Mouse (Mus musculus) cerebellum, adult 9-11 months (tissue): ENCODE measurements around the gene Erbb3.

ENCODE experiments used
- DNase-seq: peaks from one replicate; pipeline ENCODE4 v3.0.0; 2022

Erbb3 gene

DNA sequence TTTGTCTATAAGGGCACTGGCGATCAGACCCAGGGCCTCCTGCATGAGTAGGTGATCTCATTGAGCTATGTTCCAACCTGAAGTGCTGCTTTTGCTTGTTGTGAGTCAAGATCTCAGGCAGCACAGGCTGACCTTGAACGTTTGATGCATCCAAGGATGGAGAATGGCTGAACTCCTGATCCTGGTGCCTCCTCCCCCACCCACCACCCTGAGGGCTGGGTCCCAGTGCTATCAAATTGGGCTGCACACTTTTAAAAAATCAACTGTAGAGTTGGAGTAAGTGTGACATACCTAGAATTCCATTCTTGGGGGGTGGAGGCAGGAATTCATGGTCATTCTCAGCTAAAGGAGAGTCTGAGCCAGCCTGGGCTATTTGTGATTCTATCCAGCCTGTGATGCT is 17.0 kb upstream of the Erbb3 start:
- DNase-seq: no peak

DNA sequence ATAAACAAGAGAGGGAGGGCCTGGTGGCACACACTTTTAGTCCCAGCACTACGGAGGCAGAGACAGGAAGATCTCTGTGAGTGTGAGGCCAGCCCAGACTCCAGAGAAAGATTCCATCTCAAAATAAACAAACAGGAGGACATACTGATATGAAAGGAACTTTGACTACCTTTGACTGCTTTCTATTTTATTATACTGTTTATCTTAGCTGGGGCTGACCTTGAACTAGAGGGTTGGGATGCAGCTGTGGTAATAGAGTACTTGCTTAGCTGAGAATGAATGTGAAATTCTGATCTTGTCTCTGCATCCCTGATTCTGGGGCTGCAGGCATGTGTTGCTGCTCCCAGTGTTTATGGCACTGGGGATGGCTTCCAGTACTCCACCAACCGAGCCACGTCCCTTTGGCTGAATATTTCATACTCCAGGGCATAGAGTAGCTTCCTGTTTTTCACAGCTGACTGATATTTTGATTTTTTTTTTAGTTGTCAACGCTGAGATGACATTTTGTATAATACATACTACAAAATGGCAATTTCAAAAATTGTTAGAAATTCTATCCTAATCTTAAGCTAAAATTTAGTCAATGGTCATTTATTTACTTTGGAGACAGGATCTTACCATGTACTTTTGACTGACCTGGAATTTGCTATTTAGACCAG is 13.1 kb upstream of the Erbb3 start:
- DNase-seq: no peak

DNA sequence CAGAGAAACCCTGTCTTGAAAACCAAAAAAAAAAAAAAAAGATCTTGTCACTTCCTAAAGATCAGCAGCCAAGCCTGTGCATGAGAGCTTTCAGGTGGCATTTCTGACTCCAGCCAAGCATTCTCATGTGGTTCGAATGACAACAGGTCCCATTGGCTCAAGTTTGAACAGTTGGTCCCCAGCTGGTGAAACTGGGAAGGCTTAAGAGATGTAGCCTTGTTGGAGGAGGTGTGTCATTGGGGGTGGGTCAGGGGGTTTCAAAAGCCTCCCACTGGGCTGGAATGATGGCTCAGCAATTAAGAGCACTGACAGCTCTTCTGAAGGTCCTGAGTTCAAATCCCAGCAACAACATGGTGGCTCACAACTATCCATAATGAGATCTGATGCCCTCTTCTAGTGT is 12.0 kb upstream of the Erbb3 start:
- no peak for DNase-seq

DNA sequence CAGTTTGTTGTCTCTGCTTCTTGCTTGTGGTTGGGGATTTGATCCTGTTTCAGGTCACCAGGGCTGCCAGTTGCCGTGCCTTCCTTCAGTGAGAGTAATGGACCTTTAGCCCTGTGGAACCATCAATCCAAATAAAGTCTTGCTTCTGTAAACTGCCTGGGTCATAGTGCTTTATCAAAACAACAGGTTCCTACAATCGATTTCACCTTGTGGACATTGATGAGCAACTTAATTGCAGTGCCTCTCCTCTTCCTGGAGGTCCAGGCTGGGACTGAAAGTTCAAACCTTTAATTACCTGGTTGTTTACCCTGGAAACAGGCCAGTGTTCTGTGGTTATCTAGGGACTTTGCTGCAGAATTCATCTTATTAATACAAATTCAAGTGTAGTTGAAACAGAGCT is 9.0 kb upstream of the Erbb3 start:
- DNase-seq: no peak

DNA sequence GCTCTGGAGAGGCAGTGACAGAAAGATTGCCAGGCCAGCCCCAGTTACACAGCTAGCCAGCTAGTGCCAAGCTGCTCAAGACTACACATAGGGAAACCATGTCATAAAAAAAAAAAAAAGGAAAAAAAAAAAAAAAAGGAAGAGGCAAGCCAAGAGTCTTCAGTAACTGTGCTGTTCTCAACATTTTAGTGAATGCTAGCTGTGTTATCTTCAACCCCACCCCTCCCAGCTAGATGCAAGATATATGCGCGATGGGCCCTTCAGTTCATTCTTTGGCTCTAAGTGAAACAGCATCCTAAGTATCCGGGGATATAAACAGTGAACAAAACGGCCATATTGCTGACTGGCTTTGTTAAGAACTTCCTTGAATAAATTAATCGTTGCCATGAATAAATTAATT is 3.3 kb upstream of the Erbb3 start:
- DNase-seq: no peak

DNA sequence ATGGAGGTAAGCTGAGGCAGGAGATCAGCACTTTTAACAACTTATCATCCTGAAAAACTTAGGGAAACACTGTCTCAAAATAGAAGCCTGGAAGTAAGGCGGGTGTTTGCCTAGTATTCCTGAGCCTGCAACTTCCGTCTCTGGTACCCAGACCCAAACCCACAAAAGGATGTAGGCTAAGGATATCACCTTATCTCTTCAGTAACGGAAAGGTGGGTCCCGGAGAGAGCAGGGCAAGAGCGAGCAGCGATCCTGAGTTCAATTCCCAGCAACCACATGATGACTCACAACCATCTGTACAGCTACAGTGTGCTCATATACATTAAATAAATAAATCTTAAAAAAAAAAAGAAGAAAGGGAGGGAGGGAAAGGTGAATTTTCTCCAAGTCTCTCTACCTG is 2.0 kb upstream of the Erbb3 start:
- DNase-seq: no peak

DNA sequence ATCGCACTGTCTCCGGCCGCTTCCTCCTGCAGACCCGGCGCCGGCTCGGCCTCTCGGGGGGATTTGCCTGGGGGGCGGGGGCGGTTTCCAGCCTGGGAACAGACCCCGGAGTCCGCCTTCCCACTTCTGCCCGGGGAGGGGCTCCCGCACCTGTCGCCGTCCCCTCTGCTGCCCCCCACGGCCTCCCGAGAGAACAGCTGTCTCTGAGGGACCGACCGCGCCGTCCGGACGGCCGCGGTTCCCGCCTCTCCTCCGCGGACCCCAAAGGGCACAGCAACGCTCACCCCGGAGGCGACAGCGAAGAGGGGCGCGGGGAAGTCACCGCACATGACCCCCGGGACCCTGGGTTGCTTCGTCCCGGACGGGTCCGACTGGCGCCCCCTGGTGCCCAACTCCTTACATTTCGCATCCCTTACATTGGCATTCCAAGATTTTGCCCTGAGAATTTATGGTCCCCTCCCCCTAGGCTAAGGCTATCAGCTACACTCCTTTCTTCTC is 790 bp upstream of the Erbb3 start:
- DNase-seq: peak; percentile 57

DNA sequence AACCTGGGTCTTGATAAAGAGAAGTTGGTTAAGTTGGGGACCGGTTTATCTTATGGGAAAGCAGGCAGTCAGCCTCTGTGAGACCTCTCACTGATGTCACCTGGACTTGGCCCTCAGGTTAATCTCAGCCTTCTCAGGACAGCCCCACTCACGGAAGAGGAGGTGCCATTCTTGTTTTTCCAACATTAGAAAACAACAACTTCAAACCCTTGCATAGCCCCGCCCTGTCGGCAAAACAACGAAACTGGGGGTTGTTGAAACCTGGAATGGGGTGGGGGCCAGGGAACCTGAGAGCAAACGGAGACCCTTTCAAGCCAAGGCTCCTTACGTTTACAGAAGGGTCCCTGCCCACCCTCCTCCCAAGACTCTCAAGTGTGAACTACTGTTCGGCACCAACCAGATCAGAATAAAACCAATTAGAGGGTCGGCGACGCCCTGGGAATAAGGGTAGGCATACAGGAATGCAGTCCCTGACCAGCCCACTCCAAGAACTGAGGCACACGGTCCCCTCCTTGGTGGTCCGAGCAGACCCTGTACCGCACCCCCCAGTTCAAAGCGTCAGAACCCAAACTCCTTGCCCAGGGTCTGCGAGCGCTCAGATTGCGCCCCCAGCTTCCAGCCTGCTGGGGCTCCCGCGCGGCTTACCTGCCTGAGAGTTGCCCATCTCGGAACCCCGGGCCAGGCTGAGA is 533 bp downstream of the Erbb3 start:
- DNase-seq: no peak

DNA sequence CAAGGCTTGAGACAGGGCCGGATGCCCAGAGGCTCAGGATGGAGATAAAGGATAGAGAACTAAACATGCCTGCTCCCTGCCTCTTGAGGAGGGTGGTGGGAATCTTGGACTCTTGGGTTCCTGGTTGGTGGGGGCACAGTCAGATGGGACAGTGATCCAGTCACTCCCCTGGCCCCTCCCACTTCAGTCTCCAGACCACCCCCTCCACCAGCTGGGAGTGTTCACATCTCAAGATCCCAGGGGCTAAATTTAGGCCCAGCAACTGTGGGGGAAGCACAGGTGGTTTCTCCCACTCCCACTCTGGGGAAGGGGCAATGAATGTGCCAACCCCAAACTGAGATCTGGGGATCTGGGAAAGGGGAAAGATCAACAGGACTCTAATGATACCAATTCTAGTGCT is 1.3 kb downstream of the Erbb3 start:
- DNase-seq: no peak

DNA sequence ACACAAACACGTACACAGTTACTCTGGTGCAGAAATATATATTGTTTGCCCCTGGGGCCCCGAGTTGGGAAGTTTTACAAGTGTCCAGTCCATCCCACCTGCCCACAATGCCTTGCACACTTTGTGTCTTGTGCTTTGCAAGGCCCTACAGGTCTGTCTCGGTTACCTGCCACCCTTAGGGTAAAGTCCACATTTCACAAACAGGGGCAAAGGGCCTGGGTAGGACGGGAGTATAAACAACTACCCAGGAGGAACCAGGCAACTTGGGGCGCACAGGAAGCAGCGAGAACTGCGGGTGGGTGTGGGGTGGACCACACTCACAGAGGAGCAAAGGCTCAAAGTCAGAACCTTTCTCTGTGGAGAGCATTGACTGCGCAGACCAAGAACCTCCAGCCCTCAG is 1.8 kb downstream of the Erbb3 start:
- no peak for DNase-seq

DNA sequence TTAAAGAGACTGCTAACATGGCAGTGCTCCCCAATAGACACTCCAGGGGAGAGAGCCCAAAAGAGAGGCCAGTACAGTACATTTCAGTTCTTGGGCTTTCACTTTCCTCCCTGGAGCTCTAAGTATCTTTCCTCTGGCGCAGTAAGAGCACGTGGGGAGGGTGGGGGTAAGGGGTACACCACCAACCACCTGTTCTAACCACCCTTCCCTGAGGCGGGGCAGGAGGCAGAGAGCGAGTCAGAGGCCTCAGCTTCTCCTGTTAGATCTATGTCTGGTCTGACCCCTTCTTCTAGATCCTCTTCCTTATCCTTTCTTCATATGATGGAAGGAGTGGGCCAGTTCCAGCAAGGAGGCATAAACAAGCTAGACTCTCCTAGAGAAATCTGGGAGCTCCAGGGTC is 2.3 kb downstream of the Erbb3 start:
- no peak for DNase-seq

DNA sequence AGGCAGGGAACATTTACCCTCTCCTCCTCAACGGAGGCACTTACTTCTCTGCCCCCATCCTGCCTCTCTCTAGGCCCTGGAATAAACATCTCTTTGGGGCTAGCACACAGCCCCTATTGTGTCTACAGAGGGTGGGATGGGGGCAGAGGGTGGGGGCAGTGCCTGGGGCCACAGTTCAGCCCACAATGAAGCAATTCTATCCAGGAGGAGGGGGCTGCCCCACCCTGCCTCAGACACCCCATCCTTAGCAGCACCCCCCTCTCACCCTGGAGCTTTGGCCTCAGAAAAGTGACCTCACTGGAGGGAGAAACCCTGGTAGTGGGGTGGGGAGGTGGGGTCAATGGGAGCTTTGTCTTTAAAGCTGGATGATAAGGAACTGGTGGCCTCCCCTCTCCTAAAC is 2.9 kb downstream of the Erbb3 start:
- no peak for DNase-seq

DNA sequence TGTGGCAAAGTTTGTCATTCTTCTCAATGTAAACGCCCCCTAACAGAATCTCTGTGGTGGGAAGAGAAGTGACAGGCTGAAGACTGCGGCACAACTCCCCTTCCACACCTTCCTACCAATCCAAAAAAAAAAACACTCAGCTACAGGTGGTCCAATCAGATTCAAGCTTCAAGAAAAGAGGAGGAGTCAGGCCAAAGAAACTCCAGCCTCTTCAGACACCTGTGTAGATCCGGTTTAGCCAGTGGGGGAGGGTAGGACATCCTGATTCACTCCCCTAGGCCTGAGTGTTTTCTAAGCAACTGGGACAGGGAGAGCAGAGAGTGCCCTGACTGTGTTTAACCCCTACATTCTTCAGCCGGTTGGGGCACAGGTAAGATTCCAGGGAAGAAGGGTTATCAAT is 5.1 kb downstream of the Erbb3 start:
- DNase-seq: no peak

DNA sequence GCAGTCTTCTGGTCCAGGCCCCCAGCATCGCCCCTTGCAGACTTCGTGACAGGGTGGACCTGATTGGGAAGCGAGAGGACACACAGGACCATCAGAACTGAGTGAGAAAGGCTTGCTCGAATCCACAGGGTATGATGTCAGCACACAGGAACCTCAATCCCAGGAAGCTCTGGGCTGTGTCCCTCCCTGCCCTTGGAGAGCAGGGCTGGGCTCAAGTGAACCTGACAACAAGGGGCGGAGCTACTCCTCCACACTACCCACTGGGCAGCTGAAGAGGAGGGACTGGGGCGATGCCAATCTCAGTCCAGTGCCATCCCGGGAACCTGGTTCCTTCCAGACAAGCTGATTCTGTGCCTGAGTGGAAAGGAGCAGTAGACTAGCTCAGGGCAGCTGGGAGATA is 5.8 kb downstream of the Erbb3 start:
- DNase-seq: peak; percentile 69

DNA sequence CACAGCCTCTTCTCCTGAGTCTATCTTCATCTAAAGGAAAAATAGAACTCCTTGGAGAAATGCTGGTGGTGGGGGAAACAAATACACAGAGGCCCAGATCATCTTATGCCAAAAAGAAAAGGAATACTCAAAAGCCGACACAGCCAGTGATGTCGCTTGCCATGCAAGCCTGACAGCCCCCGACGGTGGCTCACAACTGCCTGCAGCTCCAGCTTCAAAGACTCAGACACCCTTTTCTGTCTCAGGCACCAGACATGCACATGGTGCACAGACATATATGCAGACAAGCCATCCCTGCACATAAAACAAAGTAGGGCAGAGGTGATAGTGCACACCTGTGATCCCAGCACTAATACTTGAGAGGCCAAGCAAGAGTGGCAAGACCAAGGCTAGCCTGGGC is 9.7 kb downstream of the Erbb3 start:
- DNase-seq: no peak

DNA sequence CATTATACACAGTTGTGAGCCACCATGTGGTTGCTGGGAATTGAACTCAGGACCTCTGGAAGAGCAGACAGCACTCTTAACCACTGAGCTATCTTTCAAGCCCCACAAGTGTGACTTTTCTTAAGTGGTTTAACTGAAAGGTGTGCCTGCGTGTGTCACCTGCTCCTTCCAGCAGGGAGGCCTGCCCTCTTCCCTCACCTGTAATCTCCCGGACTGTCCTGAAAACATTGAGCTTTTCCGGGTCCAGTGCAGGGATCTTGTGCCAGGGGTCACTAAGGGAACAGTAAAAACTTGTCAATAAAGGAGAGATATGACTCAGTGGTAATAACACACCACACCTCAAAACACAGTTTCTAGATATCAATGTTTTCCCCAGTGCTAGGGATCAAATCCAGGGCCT is 10.2 kb downstream of the Erbb3 start:
- no peak for DNase-seq

DNA sequence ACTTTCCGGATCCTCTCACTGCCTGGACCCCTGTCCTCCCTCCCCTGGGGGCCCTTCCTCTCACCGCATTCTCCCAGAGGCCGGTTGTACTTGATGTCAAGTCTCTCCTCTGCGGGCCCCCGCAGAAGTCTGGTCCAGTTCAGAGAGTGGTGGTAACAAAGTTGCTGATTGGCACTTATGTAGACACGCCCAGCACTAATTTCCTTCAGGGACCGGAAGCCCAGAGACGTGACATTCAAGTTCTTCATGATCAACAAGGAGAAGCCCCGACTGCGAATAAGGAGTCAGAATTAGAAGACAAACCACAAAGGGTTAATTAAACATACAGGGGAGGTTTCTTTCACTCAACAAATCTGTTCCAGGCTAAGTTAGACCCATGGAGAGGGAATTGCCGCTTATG is 11.1 kb downstream of the Erbb3 start:
- DNase-seq: no peak

DNA sequence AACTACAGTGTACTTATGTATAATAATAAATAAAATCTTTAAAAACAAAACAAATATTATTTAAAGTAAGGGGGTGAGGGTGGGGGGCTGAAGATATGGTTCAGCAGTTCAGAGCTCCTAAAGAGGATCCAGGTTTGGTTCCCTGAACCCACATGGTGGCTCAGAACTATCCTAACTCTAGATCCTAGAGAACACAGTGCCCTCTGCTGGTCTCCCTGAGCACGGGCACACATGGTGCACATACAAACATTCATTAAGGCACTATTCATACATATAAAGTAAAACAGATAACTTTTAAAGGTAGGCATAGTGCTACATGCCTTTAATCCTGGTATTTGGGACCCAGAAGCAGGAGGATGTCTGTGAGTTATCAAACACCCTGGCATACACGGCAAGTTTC is 14.4 kb downstream of the Erbb3 start:
- DNase-seq: no peak

DNA sequence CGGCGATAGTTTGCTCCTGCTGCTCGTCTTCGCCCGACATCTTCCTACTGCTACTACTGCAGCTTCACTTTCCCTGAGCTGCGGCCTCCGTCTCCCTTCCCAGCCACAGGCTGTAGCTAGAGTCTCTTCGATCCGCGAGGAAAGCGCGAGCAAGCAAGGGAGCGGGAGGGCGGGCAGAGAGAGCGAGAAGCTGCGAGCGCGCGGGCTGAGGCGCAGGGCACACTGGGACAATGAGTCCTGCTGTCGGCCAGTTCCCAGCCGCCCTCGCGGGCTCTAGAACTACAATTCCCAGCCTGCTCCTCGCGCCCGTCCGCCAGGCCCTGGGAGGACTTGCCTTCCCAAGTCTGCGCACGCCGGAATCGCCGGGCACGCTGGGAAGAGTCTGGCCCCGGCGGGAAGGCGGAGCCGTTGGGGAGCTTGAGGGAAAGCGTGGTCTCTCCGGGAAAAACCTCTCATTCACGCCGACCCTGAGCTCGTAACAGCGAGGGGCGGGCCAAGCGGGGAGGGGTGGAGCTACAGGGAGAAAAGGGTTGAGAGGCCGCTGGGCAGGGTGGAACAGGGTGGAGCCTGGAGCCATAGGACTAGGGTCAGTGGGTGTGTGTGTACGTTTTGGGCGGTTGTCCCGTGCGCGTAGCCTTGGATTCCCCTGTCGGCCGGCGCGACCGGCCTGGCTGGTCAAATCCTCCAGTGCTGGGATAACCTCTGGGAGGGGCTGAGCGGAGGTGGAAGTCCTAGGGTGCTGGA is 23.5 kb downstream of the Erbb3 start, which contains the start of gene Pa2g4:
Gene Pa2g4, minus strand, starts transcription at position 200 of the 744 bp plus-strand sequence.
- peak; percentile 99 for DNase-seq

DNA sequence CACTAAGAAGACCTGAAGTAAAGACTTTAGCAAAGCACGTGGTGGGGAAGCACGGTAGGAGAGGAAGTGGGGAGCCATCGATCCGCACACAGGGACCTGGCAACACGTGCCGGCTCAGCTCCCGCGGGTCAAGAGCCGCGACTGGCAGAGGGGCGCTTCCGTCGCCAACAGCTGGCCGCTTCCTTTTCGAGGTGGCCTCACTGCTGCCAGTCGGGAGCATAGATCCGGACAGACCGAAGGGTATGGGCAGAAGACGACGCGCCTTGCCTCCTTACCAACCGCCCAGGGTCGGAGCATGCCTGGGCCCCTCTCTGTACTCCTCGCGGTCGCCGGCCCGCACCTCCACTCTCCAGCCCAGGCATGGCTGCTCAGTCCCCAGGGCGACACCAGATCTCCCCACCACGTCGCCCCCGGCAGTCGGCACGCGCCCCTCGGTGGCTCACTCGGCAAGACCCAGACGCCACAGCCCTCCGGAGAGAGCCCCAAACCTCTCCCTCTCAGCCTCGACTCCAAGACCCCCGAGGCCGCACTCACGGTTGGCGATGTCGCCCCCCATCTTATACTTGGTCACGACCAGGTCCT is 24.2 kb downstream of the Erbb3 start:
- no peak for DNase-seq

DNA sequence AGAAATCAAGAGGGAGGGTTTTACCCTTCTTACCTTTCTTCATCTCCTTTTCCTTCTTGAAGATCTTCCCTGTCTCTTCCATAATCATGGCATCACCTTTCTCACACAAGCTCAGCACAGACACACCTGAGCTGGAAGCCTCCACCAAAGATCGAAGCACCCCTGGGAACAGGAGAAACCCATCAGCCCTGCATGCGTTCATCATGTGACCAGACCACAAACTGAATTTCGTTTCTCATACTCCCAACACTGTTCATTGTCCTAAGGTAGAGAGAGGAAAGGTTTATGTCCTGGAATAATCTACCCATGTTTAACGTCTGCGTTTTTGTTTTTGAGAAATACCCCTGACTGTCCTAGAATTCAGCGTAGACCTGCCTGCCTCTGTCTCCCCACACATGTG is 25.9 kb downstream of the Erbb3 start:
- DNase-seq: no peak

DNA sequence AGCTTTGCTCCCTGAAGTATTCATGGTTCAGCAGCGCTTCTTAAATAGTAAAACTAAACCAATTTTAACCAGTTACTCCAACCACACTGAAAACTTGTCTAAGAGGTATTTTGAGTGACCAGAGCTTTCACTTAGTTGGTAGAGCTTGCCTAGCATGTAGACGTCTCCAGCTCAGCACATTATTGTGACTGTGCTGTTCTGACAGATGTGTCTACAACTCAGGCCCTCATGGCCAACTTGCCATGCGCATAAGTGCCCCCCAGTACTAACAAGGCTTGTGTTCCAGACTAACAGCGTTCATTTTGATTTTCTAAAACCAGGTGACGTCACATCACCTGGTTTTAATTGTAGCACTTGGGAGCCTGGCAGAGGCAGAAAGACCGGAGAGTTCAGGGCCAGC is 32.5 kb downstream of the Erbb3 start:
- no peak for DNase-seq

DNA sequence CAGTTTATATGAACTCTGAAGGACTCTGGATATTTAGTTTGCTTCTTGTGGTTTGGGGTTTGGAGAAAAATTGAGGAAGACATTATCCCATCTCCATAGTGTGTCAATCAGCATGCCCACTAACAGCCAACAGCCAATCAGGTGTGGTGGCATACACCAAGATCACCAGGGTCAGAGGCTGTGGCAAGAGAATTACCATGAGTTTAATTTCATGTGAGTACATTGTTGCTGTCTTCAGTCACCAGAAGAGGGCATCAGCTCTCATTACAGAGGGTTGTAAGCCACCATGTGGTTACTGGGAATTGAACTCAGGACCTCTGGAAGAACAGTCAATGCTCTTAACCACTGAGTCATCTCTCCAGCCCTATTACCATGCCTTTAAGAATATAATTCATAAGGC is 33.2 kb downstream of the Erbb3 start:
- peak; percentile 8 for DNase-seq

DNA sequence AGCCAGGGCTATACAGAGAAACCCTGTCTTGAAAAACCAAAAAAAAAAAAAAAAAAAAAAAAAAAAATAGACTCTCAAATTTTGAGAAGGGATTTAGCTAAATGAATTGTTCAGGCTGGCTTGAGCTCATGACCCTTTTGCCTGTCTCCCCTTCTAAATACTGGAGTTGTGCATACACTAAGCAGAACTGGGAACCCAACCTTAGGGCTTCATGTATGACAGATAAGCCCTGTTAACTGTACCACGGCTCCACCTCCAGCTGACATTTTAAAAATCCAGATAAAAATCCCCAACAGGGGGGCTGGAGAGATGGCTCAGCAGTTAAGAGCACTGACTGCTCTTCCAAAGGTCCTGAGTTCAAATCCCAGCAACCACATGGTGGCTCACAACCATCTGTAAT is 33.9 kb downstream of the Erbb3 start:
- DNase-seq: peak; percentile 2
